Mouse (Mus musculus) megakaryocyte, embryonic 14.5 days (primary cell): ENCODE results near the gene Olfr684. TPM values are rescaled to one million over a fixed set of nuclear protein-coding genes. Genes with fewer than 3 reads are reported as not detected.

Experiments used
- H3K27me3 ChIP-seq: replicated peaks from 2 replicates; pipeline ENCODE3; 2012; ENCODE audit warnings: inconsistent platforms
- H3K36me3 ChIP-seq: replicated peaks from 2 replicates; pipeline ENCODE3; 2012; ENCODE audit warnings: low read length, inconsistent platforms, mixed read lengths
- H3K4me1 ChIP-seq: 2 replicates; pipeline ENCODE4 v1.6.1; 2012; ENCODE audit warnings: inconsistent platforms
- H3K4me3 ChIP-seq: replicated peaks from 2 replicates; pipeline ENCODE3; 2012; ENCODE audit warnings: moderate library complexity, mild to moderate bottlenecking, inconsistent platforms
- H3K9me3 ChIP-seq: 2 replicates; pipeline ENCODE4 v1.6.1; 2012; ENCODE audit warnings: inconsistent platforms
- FLI1 ChIP-seq: IDR thresholded peaks from 2 replicates; pipeline ENCODE4 v1.6.1; 2012; ENCODE audit warnings: low read length, inconsistent platforms, mixed read lengths
- GATA1 ChIP-seq: IDR thresholded peaks from 3 replicates; pipeline ENCODE4 v1.6.1; 2012; ENCODE audit warnings: mixed read lengths, low read length, inconsistent platforms, borderline replicate concordance
- polyA plus RNA-seq: library from polyadenylated mRNA; stranded (reverse); fragments of >175 nt; gene quantifications from 2 replicates; pipeline ENCODE4 v1.2.3, GENCODE M21; 2012; ENCODE audit warnings: low replicate concordance; ENCODE audit not compliant: insufficient read depth

Olfr684 gene
- not detected in 2 replicates for polyA plus RNA-seq

- no peaks in the 10 kb centered on the region for H3K36me3 ChIP-seq
- TF ChIP-seq FLI1 (no peak), GATA1 (no peak)
- no peaks in the 10 kb centered on the region for H3K4me1 ChIP-seq
- H3K27me3 ChIP-seq = no peaks in the 10 kb centered on the region
- no peaks in the 10 kb centered on the region for H3K9me3 ChIP-seq
- no peak within 1 kb of the TSS for H3K4me3 ChIP-seq
These were observed at the start of gene Olfr684 for GRCm38 (mm10) chr7:105163553-105163952. TSS of gene Olfr684 (minus strand) at chr7:105163653.

- Histone ChIP-seq H3K27me3 (no peaks in the 10 kb centered on the region), H3K4me1 (no peaks in the 10 kb centered on the region), H3K36me3 (no peaks in the 10 kb centered on the region), H3K4me3 (no peak within 1 kb of the TSS), H3K9me3 (0 out of 2 replicates have a peak, but pooled peaks cover 3% of the 10 kb centered on the region)
- TF ChIP-seq GATA1 (no peak), FLI1 (no peak)
These were observed 43.9 kb upstream of the Olfr684 start, which contains the start of gene Olfr686 for GRCm38 (mm10) chr7:105207385-105207784. TSS of gene Olfr686 (minus strand) at chr7:105207485.

- H3K4me1 ChIP-seq = no peaks in the 10 kb centered on the region
- no peaks in the 10 kb centered on the region for H3K36me3 ChIP-seq
- no peak for TF ChIP-seq GATA1
- no peak for TF ChIP-seq FLI1
- H3K27me3 ChIP-seq = no peaks in the 10 kb centered on the region
- no peak within 1 kb of the TSS for H3K4me3 ChIP-seq
- no peaks in the 10 kb centered on the region for H3K9me3 ChIP-seq
These were observed 22.5 kb upstream of the Olfr684 start, which contains the start of gene Olfr685 for GRCm38 (mm10) chr7:105185912-105186311. TSS of gene Olfr685 (minus strand) at chr7:105186012.

DNA sequence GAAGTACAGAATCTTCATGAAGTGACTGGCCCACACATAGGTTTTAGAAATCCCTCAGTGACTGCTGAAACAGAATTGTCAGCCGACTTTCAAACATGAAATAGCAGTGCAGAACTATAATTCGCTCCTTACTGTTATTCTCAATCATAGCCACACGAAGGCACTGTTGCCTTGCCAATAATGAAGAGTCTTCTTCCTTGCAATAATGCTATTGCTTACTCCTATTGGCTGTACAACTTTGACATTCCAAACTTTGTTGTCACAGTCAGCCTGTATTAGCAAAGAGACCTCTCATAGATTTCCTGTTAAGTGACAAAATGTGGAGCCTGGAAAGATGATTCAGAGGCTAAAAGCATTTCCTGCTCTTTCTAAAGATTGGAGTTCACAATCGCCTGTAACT, 7.3 kb upstream of the Olfr684 start:
- Histone ChIP-seq H3K27me3 (no peaks in the 10 kb centered on the region), H3K4me3 (no peak overlapping the region), H3K36me3 (no peaks in the 10 kb centered on the region), H3K9me3 (no peaks in the 10 kb centered on the region), H3K4me1 (no peaks in the 10 kb centered on the region)
- no peak for TF ChIP-seq FLI1
- TF ChIP-seq GATA1 = no peak

DNA sequence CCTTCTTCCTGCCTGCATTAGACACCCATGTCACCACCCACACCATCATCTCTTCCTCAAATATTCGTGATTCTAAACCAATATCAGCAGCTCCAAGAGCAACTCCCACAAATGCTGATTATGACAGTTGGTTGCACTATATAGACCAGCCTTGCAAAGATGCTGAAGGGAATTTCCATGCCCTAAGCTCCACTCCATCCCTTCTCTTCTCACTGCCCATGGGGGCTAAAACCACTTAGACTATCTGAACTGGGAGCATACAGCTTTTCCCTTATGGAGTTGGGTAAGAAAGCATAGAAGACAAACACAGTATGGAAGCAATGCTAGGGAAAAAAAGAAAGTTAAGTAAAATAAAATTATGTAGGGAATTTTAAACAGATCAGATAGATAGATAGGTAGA, 16.5 kb downstream of the Olfr684 start, which contains the start of gene Olfr683:
Olfr683 (minus strand) TSS at position 101 of the 400 bp plus-strand sequence.
- H3K36me3 ChIP-seq = no peaks in the 10 kb centered on the region
- H3K27me3 ChIP-seq = no peaks in the 10 kb centered on the region
- H3K9me3 ChIP-seq = peaks cover 5% of the 10 kb centered on the region; the same call in 1 of the 2 replicates
- no peak within 1 kb of the TSS for H3K4me3 ChIP-seq
- TF ChIP-seq FLI1 (no peak), GATA1 (no peak)
- no peaks in the 10 kb centered on the region for H3K4me1 ChIP-seq

GRCm38 (mm10) chr7:105141275-105141674, 22.2 kb downstream of the Olfr684 start:
- no peaks in the 10 kb centered on the region for H3K36me3 ChIP-seq
- H3K4me1 ChIP-seq = no peaks in the 10 kb centered on the region
- H3K4me3 ChIP-seq = no peak overlapping the region
- H3K9me3 ChIP-seq = no peaks in the 10 kb centered on the region
- no peaks in the 10 kb centered on the region for H3K27me3 ChIP-seq
- TF ChIP-seq FLI1 (no peak), GATA1 (no peak)

DNA sequence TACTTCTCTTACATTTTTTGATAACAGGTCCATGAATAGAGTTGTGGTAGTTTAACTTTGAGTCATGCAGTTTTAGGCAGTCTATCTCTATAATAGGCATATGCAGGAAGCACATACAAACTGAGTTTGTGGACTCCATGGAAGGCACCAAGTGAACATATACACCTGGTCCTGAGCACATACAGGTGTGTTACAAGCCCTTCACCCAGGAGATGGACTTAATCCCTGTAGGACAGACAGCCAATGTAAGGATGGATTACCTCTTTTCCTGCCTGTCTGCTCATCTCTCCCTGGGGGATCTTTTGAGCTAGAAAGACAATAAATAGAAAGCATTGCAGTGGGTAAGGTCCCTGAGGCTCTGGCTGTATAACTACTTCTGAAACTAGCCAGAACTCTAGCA, 46.9 kb downstream of the Olfr684 start, which contains the start of gene Olfr681:
Olfr681 (plus strand) TSS at position 301 of the 400 bp plus-strand sequence.
- Histone ChIP-seq H3K4me1 (no peaks in the 10 kb centered on the region), H3K9me3 (no peaks in the 10 kb centered on the region), H3K27me3 (no peaks in the 10 kb centered on the region), H3K36me3 (no peaks in the 10 kb centered on the region), H3K4me3 (no peak within 1 kb of the TSS)
- TF ChIP-seq FLI1 (no peak), GATA1 (no peak)

Other genes with a start within 250 kb of the Olfr684 start
- gene Olfr667, start 242.2 kb downstream of the Olfr684 start, polyA plus RNA-seq = not detected in 2 replicates
- not detected in 2 replicates for gene Olfr668, start 235.6 kb downstream of the Olfr684 start, polyA plus RNA-seq
- gene Olfr669, start 229.4 kb downstream of the Olfr684 start, polyA plus RNA-seq = not detected in 2 replicates
- not detected in 2 replicates for gene Olfr670, start 201.0 kb downstream of the Olfr684 start, polyA plus RNA-seq
- gene Olfr671, start 184.5 kb downstream of the Olfr684 start, polyA plus RNA-seq = 2.6 TPM in 1 of 2 replicates, not detected in the other
- gene Olfr672, start 161.6 kb downstream of the Olfr684 start, polyA plus RNA-seq = not detected in 2 replicates
- not detected in 2 replicates for gene Olfr675, start 135.2 kb downstream of the Olfr684 start, polyA plus RNA-seq
- not detected in 2 replicates for gene Olfr676, start 131.0 kb downstream of the Olfr684 start, polyA plus RNA-seq
- gene Olfr677, start 112.3 kb downstream of the Olfr684 start, polyA plus RNA-seq = not detected in 2 replicates
- gene Olfr678, start 99.2 kb downstream of the Olfr684 start, polyA plus RNA-seq = not detected in 2 replicates
- not detected in 2 replicates for gene Olfr679, start 82.4 kb downstream of the Olfr684 start, polyA plus RNA-seq
- gene Olfr680-ps1, start 70.8 kb downstream of the Olfr684 start, polyA plus RNA-seq = not detected in 2 replicates
- not detected in 2 replicates for gene Olfr681, start 46.8 kb downstream of the Olfr684 start, polyA plus RNA-seq
- not detected in 2 replicates for gene Olfr683, start 16.6 kb downstream of the Olfr684 start, polyA plus RNA-seq
- not detected in 2 replicates for gene Olfr685, start 22.4 kb upstream of the Olfr684 start, polyA plus RNA-seq
- gene Olfr686, start 43.8 kb upstream of the Olfr684 start, polyA plus RNA-seq = not detected in 2 replicates
- not detected in 2 replicates for gene Olfr688, start 124.4 kb upstream of the Olfr684 start, polyA plus RNA-seq
- gene Olfr689, start 147.5 kb upstream of the Olfr684 start, polyA plus RNA-seq = not detected in 2 replicates
- not detected in 2 replicates for gene Olfr690, start 170.5 kb upstream of the Olfr684 start, polyA plus RNA-seq
- 0.10 TPM in 1 of 2 replicates, not detected in the other for gene Olfr691, start 178.6 kb upstream of the Olfr684 start, polyA plus RNA-seq
- gene Olfr692, start 204.6 kb upstream of the Olfr684 start, polyA plus RNA-seq = not detected in 2 replicates
- gene Gm5901, start 211.4 kb upstream of the Olfr684 start, polyA plus RNA-seq = not detected in 2 replicates
- 32.3 and 36.7 TPM in 2 replicates for gene Fam160a2, start 236.4 kb upstream of the Olfr684 start, polyA plus RNA-seq
- not detected in 2 replicates for gene Cnga4, start 240.9 kb upstream of the Olfr684 start, polyA plus RNA-seq